Comparison of ENCODE assay signal across 14 mouse cellular contexts in the genomic region with DNA sequence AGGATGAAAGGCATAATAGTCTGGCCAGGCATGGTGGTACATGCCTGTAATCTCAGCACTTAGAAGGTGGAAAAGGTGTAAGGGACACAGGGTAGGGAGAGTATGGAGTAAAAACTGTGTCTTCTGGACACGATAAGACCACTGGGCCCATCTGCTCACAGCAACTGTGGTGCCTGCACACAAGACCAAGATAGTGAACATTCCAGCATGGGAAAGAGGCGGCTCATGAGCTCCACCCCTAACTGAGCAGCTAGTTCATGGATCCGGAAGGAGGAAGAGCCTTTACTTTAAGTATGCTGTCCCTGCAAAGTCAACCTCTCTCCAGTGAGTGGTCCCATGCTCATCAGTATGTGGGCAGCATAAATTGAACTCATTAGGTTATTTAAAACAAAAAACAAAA. TPM values are rescaled to one million over a fixed set of nuclear protein-coding genes. Genes with fewer than 3 reads are reported as not detected.
A peak's percentile ranks its signal among the peaks of the same experiment; 100 is the strongest.
DNase-seq lines count a peak whose midpoint lies in the region; ATAC-seq lines count a peak whose summit lies in the region.
"Had no signal": no experiment of that assay in that cellular context is flagged by ENCODE, and none has a peak within 500 bp of the region (broad histone marks: within the 10 kb centered on the region; RNA-seq: fewer than 3 reads in every experiment).

No protein-coding gene starts in this region.

- no peak overlapping the region for H3K27ac ChIP-seq in limb, embryonic 15.5 days
- no peak overlapping the region for H3K27ac ChIP-seq in limb, embryonic 10.5 days
- H3K27ac ChIP-seq in forebrain, embryonic 11.5 days (ENCODE audit: low read depth, low read length) = peak overlapping the region; percentile 43; the same call in 1 of the 2 replicates
- H3K27ac ChIP-seq in midbrain, embryonic 10.5 days (replicated peaks) = peak overlapping the region; percentile 88
- H3K27ac ChIP-seq: embryonic facial prominence, embryonic 15.5 days; intestine, embryonic 15.5 days had no signal

- intact Hi-C loops in gastrocnemius, postnatal 14 days (cut with DNase I; ENCODE audit: low total_unique reads) = no loop called here

- H3K36me3 ChIP-seq in limb, embryonic 15.5 days = no peaks in the 10 kb centered on the region
- H3K36me3 ChIP-seq in limb, embryonic 10.5 days = no peaks in the 10 kb centered on the region
- H3K36me3 ChIP-seq in forebrain, embryonic 11.5 days (ENCODE audit: control insufficient read depth, insufficient read depth, low read length) = no peaks in the 10 kb centered on the region
- H3K36me3 ChIP-seq in midbrain, embryonic 10.5 days = no peaks in the 10 kb centered on the region
- H3K36me3 ChIP-seq: embryonic facial prominence, embryonic 15.5 days; intestine, embryonic 15.5 days had no signal

- no peak for DNase-seq in limb, embryonic 10.5 days (ENCODE audit: low spot score)
- DNase-seq in forebrain, embryonic 11.5 days (ENCODE audit: low spot score) = no peak
- no peak for DNase-seq in midbrain, embryonic 10.5 days (ENCODE audit: low spot score)
- peak; percentile 69 for DNase-seq in yolk sac, embryonic 10.5 days (ENCODE audit: low spot score)
- DNase-seq in urinary bladder, postnatal 10 days (ENCODE audit: low spot score) = no peak
- no peak for DNase-seq in gastrocnemius, postnatal 14 days
- DNase-seq in heart, postnatal 4 days = no peak
- DNase-seq: adrenal gland, postnatal 25 days; kidney, postnatal 36 days; lung, postnatal 10 days had no signal

- H3K9me3 ChIP-seq in limb, embryonic 15.5 days = no peaks in the 10 kb centered on the region
- no peaks in the 10 kb centered on the region for H3K9me3 ChIP-seq in limb, embryonic 10.5 days (replicated peaks)
- no peaks in the 10 kb centered on the region for H3K9me3 ChIP-seq in forebrain, embryonic 11.5 days (ENCODE audit: control insufficient read depth, low read length)
- no peaks in the 10 kb centered on the region for H3K9me3 ChIP-seq in midbrain, embryonic 10.5 days (replicated peaks)
- H3K9me3 ChIP-seq: embryonic facial prominence, embryonic 15.5 days; intestine, embryonic 15.5 days had no signal

- H3K4me2 ChIP-seq in limb, embryonic 15.5 days = 0 out of 2 replicates have a peak overlapping the region, but pooled peaks have one; percentile 5
- no peak overlapping the region for H3K4me2 ChIP-seq in forebrain, embryonic 11.5 days (ENCODE audit: low read depth, low read length, severe bottlenecking)
- H3K4me2 ChIP-seq: embryonic facial prominence, embryonic 15.5 days; intestine, embryonic 15.5 days; liver, embryonic 11.5 days had no signal

- WGBS in limb, embryonic 15.5 days = 73% methylated on average over 3 of the region's 3 CpGs
- WGBS in limb, embryonic 10.5 days = 86% methylated on average over 3 of the region's 3 CpGs
- WGBS in forebrain, embryonic 11.5 days = 74% methylated on average over 3 of the region's 3 CpGs
- WGBS in midbrain, embryonic 10.5 days = 75% methylated on average over 3 of the region's 3 CpGs

- peaks cover 10% of the 10 kb centered on the region for H3K4me1 ChIP-seq in limb, embryonic 15.5 days
- H3K4me1 ChIP-seq in limb, embryonic 10.5 days = peaks cover 18% of the 10 kb centered on the region
- H3K4me1 ChIP-seq in forebrain, embryonic 11.5 days (replicated peaks; ENCODE audit: control insufficient read depth, insufficient read depth, low read length) = peaks cover 11% of the 10 kb centered on the region
- H3K4me1 ChIP-seq in midbrain, embryonic 10.5 days = peaks cover 36% of the 10 kb centered on the region

- no peak for ATAC-seq in limb, embryonic 15.5 days (ENCODE audit: insufficient number of reproducible peaks, low FRiP score, low TSS enrichment, low read depth)
- ATAC-seq in forebrain, embryonic 11.5 days (replicated peaks; ENCODE audit: low FRiP score) = no peak
- ATAC-seq: intestine, embryonic 15.5 days had no signal

- H3K4me3 ChIP-seq in limb, embryonic 15.5 days = no peak overlapping the region
- H3K4me3 ChIP-seq in limb, embryonic 10.5 days = no peak overlapping the region
- H3K4me3 ChIP-seq in forebrain, embryonic 11.5 days (ENCODE audit: low read depth, low read length) = no peak overlapping the region
- H3K4me3 ChIP-seq in midbrain, embryonic 10.5 days = no peak overlapping the region
- H3K4me3 ChIP-seq: embryonic facial prominence, embryonic 15.5 days; intestine, embryonic 15.5 days had no signal

- H3K9ac ChIP-seq in limb, embryonic 15.5 days = no peak overlapping the region
- no peak overlapping the region for H3K9ac ChIP-seq in forebrain, embryonic 11.5 days (ENCODE audit: low read length)
- H3K9ac ChIP-seq: embryonic facial prominence, embryonic 15.5 days; intestine, embryonic 15.5 days had no signal

- no peaks in the 10 kb centered on the region for H3K27me3 ChIP-seq in limb, embryonic 15.5 days
- no peaks in the 10 kb centered on the region for H3K27me3 ChIP-seq in limb, embryonic 10.5 days (ENCODE audit: low read depth, poor library complexity, severe bottlenecking)
- H3K27me3 ChIP-seq in forebrain, embryonic 11.5 days (ENCODE audit: control insufficient read depth, insufficient read depth, low read length) = no peaks in the 10 kb centered on the region
- H3K27me3 ChIP-seq in midbrain, embryonic 10.5 days (ENCODE audit: low read depth, poor library complexity, severe bottlenecking) = no peaks in the 10 kb centered on the region
- H3K27me3 ChIP-seq: embryonic facial prominence, embryonic 15.5 days; intestine, embryonic 15.5 days had no signal

RNA-seq across cellular contexts. Expression of a gene that starts 15.7 kb away (rescaled TPM):
- polyA plus RNA-seq in limb, embryonic 15.5 days (2015; fragmentation: Nextera tagmentation; extraction: Ambion mirVana) = 4,450 and 5,127 TPM in 2 replicates
- polyA plus RNA-seq in limb, embryonic 10.5 days (2016; fragmentation: Nextera tagmentation; extraction: Ambion mirVana) = 3,854 and 3,970 TPM in 2 replicates
- 4,522 and 4,661 TPM in 2 replicates for polyA plus RNA-seq in forebrain, embryonic 11.5 days (2014; fragmentation: Nextera tagmentation; extraction: Ambion mirVana)
- 3,476 and 3,775 TPM in 2 replicates for polyA plus RNA-seq in midbrain, embryonic 10.5 days (2016; fragmentation: Nextera tagmentation; extraction: Ambion mirVana)
- total RNA-seq in gastrocnemius, postnatal 14 days (2021) = 1,000 to 10,000 TPM; 1,398 to 1,669 TPM
- total RNA-seq in heart, postnatal 4 days (2021) = 1,000 to 10,000 TPM; 4,503 to 4,597 TPM

RNA-seq across cellular contexts. Expression of a gene that starts 56.1 kb away (rescaled TPM):
- polyA plus RNA-seq in limb, embryonic 15.5 days (2015; fragmentation: Nextera tagmentation; extraction: Ambion mirVana) = 0.71 and 0.83 TPM in 2 replicates
- 0.73 and 1.2 TPM in 2 replicates for polyA plus RNA-seq in limb, embryonic 10.5 days (2016; fragmentation: Nextera tagmentation; extraction: Ambion mirVana)
- 0.72 and 0.80 TPM in 2 replicates for polyA plus RNA-seq in forebrain, embryonic 11.5 days (2014; fragmentation: Nextera tagmentation; extraction: Ambion mirVana)
- 0.44 and 0.68 TPM in 2 replicates for polyA plus RNA-seq in midbrain, embryonic 10.5 days (2016; fragmentation: Nextera tagmentation; extraction: Ambion mirVana)
- total RNA-seq in gastrocnemius, postnatal 14 days (2021) = not detected
- total RNA-seq in heart, postnatal 4 days (2021) = not detected
- total RNA-seq: adrenal gland, postnatal 25 days had no signal

RNA-seq across cellular contexts. Expression of a gene that starts 56.7 kb away (rescaled TPM):
- 21.2 and 24.6 TPM in 2 replicates for polyA plus RNA-seq in limb, embryonic 15.5 days (2015; fragmentation: Nextera tagmentation; extraction: Ambion mirVana)
- polyA plus RNA-seq in limb, embryonic 10.5 days (2016; fragmentation: Nextera tagmentation; extraction: Ambion mirVana) = 23.8 and 25.9 TPM in 2 replicates
- polyA plus RNA-seq in forebrain, embryonic 11.5 days (2014; fragmentation: Nextera tagmentation; extraction: Ambion mirVana) = 28.0 and 30.6 TPM in 2 replicates
- 24.4 and 28.4 TPM in 2 replicates for polyA plus RNA-seq in midbrain, embryonic 10.5 days (2016; fragmentation: Nextera tagmentation; extraction: Ambion mirVana)
- 10 to 100 TPM; 14.4 to 17.3 TPM for total RNA-seq in gastrocnemius, postnatal 14 days (2021)
- 10 to 100 TPM; 20.3 to 20.4 TPM for total RNA-seq in heart, postnatal 4 days (2021)

Comparison
In these comparisons a context has a peak if more than half of its experiments do, and no peak if none do; other contexts are left out.
1. H3K27ac ChIP-seq: peak in forebrain, embryonic 11.5 days (single experiment) and midbrain, embryonic 10.5 days (single experiment); none in limb, embryonic 15.5 days (single experiment) and limb, embryonic 10.5 days (single experiment).